Mouse (Mus musculus) limb, embryonic 15.5 days (tissue): ENCODE measurements around the gene Chst14. TPM values are rescaled to one million over a fixed set of nuclear protein-coding genes. Genes with fewer than 3 reads are reported as not detected.

Experiments
- ATAC-seq: fragments of 200-750 bp; cut with Nextera tagmentation; 2 replicates; pipeline ENCODE4 v1.8.0; 2017; ENCODE audit warnings: low read depth, moderate TSS enrichment; ENCODE audit not compliant: insufficient number of reproducible peaks, low FRiP score, low TSS enrichment
- H3K27ac ChIP-seq: fragments of 300-500 bp; sonication (generic); 2 replicates; pipeline ENCODE4 v1.5.1; 2015; ENCODE audit warnings: moderate library complexity, mild to moderate bottlenecking, inconsistent platforms
- H3K27me3 ChIP-seq: fragments of 300-500 bp; sonication (generic); 2 replicates; pipeline ENCODE4 v1.6.1; 2015; ENCODE audit warnings: inconsistent platforms
- H3K36me3 ChIP-seq: fragments of 300-500 bp; sonication (generic); 2 replicates; pipeline ENCODE4 v1.6.1; 2015; ENCODE audit warnings: inconsistent platforms
- H3K4me1 ChIP-seq: fragments of 300-500 bp; sonication (generic); 2 replicates; pipeline ENCODE4 v1.6.1; 2015; ENCODE audit warnings: inconsistent platforms
- H3K4me2 ChIP-seq: fragments of 300-500 bp; sonication (generic); 2 replicates; pipeline ENCODE4 v1.6.1; 2015; ENCODE audit warnings: mild to moderate bottlenecking, inconsistent platforms
- H3K4me3 ChIP-seq: fragments of 300-500 bp; sonication (generic); 2 replicates; pipeline ENCODE4 v1.5.1; 2015; ENCODE audit warnings: mild to moderate bottlenecking, inconsistent platforms
- H3K9ac ChIP-seq: fragments of 300-500 bp; sonication (generic); 2 replicates; pipeline ENCODE4 v1.6.1; 2015; ENCODE audit warnings: inconsistent platforms
- H3K9me3 ChIP-seq: fragments of 300-500 bp; sonication (generic); 2 replicates; pipeline ENCODE4 v1.6.1; 2016; ENCODE audit warnings: inconsistent platforms
- WGBS: fragments of 180-500 bp; shearing (Covaris S2); methylation state at CpG from one replicate; pipeline ENCODE4 v1.1.7; 2015; 5-methylcytosine and 5-hydroxymethylcytosine counted together
- polyA plus RNA-seq: library from polyadenylated mRNA; unstranded; fragments of >200 nt; fragmentation: Nextera tagmentation; extraction: Ambion mirVana; gene quantifications from 2 replicates; pipeline ENCODE4 v1.2.1, GENCODE M21; 2015

Chst14 gene
- polyA plus RNA-seq, 1 experiment from 2014 or later = 47.0 TPM

DNA sequence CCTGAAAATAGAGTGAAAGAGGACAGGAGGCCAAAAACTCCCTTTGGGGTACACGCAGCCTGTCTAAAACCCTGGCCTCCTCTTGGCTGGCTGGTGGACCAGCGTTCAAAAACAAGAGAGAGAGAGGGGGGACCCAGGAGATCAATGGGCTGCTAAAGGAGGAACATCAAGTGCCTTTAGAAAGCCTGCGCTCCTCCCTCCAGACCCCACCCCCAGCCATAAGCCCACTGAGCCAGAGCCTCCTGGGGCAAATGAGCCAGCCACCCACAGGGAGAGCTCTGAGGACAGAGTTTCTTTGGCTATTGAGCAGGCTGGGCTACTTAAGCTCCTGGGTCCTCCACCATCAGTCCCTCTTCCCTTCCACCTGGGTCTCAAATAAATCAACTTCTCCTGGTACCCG is 27.5 kb upstream of the Chst14 start:
- no peak overlapping the region for H3K4me2 ChIP-seq
- no peak overlapping the region for H3K4me3 ChIP-seq
- no peak overlapping the region for H3K9ac ChIP-seq
- WGBS = 10% methylated on average over 4 of the region's 4 CpGs
- no peaks in the 10 kb centered on the region for H3K36me3 ChIP-seq
- H3K27ac ChIP-seq = no peak overlapping the region
- H3K4me1 ChIP-seq = peaks cover 54% of the 10 kb centered on the region
- ATAC-seq = no peak
- H3K27me3 ChIP-seq = peaks cover 69% of the 10 kb centered on the region
- no peaks in the 10 kb centered on the region for H3K9me3 ChIP-seq

DNA sequence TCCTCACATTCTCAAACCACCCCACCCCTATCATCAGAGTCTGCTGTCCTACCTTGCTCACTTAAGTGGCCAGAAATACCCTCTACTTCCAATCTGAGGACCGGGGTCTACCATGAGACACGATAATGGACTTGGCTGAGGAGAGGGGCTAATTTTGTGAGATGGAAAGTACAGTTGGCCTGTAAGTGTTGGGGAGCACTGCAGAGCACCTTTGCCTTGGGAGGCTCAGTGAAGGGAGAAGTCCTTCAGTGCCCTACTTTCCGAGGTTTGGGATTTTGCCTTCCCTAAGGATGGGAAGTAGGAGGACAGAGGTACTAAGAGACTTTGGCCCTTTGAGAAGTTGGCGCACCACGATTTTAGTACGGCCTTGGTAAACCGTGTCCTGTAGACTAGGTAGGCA is 27.0 kb upstream of the Chst14 start:
- H3K9me3 ChIP-seq = no peaks in the 10 kb centered on the region
- ATAC-seq = no peak

DNA sequence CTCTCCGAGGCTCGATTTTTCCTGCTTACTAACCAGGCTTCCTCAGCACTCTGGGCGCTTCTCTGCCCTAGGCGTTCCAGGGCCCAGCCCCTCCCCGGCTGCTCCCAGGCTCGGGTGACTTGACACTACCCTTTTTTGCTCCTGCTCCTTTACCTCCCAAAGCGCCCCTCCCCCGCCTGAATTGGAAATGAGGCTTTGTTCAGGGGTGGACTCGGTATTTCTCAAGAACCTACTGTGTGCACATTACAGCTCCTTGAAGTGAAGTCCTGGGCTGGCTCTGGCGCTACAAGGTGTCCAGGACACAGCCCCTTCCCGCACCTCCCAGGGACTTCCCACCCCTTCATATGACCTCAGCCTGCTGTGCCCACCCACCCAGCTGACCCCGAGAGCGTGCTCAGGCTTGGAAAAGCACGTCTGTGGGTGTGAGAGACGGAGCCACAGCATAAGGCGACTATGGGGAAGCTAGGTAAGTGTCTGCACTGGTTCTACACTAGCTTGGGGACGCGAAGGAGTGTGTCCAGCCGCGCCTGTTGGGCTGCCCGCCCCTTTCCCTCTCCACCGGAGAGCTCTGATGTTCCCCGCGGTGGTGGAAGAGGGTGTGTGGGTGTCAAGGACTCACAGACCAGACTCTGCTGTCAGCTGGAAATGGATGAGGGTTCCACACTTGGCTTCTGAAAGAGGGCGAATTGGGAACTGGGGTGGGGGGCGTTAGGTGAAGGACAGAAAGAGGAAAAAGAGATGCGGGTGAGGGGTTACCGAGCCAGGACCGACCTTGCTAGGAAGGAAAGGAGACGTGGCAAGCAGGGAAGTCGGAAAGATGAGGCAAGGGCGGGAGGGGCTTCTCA is 26.1 kb upstream of the Chst14 start, which contains the start of gene Bahd1:
Gene Bahd1 (plus strand): TSS at position 397 of the 845 bp plus-strand sequence.
- no peak within 1 kb of the TSS for H3K27ac ChIP-seq

More for the DNA sequence above, 27.0 kb upstream of the Chst14 start:
- H3K4me1 ChIP-seq = peaks cover 57% of the 10 kb centered on the region
- no peak overlapping the region for H3K4me3 ChIP-seq
- WGBS = 23% methylated on average over 7 of the region's 7 CpGs
- H3K27ac ChIP-seq = no peak overlapping the region
- no peaks in the 10 kb centered on the region for H3K36me3 ChIP-seq
- no peak overlapping the region for H3K9ac ChIP-seq
- H3K27me3 ChIP-seq = peaks cover 74% of the 10 kb centered on the region
- no peak overlapping the region for H3K4me2 ChIP-seq

DNA sequence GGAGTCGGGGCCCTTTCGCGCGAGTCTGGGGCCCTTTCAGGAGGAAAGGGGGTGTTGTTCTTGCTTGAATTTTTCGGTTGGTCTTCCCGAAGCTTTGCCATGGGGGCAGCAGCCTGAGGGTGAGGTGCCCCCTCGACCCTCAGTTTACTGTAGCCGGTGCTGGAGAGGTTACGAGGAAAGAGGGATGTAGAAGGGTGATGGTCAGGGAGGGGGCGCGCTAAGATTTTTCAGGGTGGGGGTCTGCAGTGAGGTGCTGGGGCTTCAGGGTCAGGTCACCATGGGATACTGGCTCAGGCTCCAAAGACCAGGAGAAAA is 25.5 kb upstream of the Chst14 start:
- Histone ChIP-seq H3K4me2 (peak overlapping the region; percentile 98), H3K27ac (no peak overlapping the region), H3K36me3 (no peaks in the 10 kb centered on the region), H3K9me3 (no peaks in the 10 kb centered on the region), H3K9ac (peak overlapping the region; percentile 23; the same call in 1 of the 2 replicates), H3K4me3 (peak overlapping the region; percentile 91), H3K4me1 (peaks cover 57% of the 10 kb centered on the region), H3K27me3 (peaks cover 61% of the 10 kb centered on the region)
- WGBS = 0% methylated on average over 11 of the region's 11 CpGs
- no peak; the same call in 1 of the 2 replicates for ATAC-seq

More for the DNA sequence above, 26.1 kb upstream of the Chst14 start, which contains the start of gene Bahd1:
- peak within 1 kb of the TSS; percentile 91 for H3K4me3 ChIP-seq
- peaks cover 57% of the 10 kb centered on the region for H3K4me1 ChIP-seq
- peak within 1 kb of the TSS; percentile 98 for H3K4me2 ChIP-seq
- no peaks in the 10 kb centered on the region for H3K36me3 ChIP-seq
- WGBS = 3% methylated on average over 32 of the region's 32 CpGs
- no peak for ATAC-seq
- H3K9ac ChIP-seq = peak within 1 kb of the TSS; percentile 23; the same call in 1 of the 2 replicates
- peaks cover 67% of the 10 kb centered on the region for H3K27me3 ChIP-seq
- no peaks in the 10 kb centered on the region for H3K9me3 ChIP-seq

DNA sequence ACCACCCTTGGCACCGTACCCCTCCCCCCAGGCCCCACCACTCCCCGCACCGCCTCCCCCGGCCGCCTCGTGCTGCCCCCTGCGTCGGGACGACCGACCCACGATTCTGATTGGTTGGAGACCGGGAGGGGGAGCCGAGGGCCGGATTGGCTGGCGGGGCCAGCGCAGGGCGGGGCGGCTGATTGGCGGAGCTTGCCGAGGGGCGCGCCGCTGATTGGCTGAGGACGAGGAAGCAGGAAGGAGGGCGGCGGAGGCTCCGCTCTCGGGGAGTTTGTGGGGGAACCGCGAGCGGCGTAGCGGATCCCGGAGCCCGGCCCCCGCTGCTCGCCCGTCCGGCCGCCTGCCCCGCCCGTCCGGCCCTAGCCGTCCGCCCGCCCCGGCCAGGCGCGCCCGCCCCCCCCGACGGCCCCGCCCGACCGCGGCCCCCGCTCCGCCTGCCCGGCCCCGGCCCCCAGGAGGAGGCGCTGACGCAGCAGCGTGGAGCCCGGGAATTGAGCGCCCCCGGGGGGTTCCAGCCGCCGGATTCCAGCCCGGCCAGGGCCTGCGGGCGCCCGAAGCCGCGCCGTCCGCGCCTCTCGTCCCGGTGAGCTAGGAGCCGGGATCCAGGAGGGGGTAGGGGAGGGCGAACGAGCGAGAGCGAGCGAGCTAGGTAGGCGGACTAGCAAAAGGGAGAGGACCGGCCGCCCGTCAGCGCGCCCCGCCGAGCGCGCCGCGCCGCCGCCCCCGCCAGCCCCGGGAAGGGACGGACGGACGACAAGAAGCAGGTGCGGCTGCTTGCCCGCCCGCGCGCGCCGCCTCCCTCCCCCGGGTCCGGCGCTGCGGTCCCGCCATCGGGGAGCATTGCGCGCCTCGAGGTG is 24.9 kb upstream of the Chst14 start:
- no peaks in the 10 kb centered on the region for H3K36me3 ChIP-seq
- WGBS = under 1% methylated on average over 109 of the region's 120 CpGs
- no peaks in the 10 kb centered on the region for H3K9me3 ChIP-seq
- H3K4me1 ChIP-seq = peaks cover 51% of the 10 kb centered on the region
- peak overlapping the region; percentile 91 for H3K4me3 ChIP-seq
- H3K4me2 ChIP-seq = peak overlapping the region; percentile 98
- H3K27me3 ChIP-seq = peaks cover 55% of the 10 kb centered on the region
- H3K9ac ChIP-seq = peak overlapping the region; percentile 81
- H3K27ac ChIP-seq = peak overlapping the region; percentile 76
- peak; percentile 93 for ATAC-seq

DNA sequence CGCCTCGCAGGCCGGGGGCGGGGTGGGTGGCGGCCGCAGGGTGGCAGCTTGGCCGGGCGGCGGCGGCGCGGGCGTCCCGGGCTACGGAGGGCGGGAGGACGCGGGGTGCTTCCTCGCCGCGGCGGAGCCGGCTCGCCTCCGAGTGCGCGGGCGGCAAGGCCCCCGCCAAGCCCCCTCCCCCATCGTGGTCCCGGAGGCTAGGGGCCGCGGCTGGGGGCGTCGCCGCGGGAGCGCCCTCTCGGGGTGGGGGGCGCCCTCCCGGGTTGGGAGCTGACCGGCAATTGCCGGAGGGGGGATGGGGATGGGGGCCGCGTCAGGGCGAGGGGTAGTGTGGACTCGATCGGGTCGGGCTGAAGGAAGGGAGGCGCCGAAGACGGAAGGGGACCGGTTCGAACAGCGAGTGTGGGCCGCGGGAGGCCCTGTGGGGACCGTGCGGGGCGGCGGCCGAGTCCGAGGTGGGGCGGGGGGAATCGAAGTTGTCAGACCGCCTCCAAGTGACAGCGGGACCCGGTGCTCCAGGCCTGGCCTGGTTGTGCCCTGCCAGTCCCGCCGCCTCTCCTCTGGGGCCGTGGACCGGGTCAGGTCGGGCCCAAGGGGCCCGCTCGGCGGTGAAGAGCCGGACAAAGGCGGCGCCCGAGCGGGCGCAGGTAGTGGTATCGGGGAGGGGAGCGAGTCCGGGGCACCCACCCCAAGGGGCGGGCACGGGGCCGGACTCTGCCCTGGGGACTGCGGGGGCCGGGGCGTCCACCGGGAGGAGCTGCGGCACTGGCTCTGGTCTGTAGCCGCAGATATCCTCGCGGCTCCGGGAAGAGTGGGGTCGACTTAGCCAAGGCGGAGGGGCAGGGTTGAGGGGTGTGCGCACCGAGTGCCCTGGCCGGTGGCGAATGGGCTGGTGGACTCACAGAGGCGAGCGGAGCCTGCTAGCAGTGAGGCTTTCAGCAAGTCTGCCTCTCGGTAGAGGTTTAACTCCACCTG is 24.0 kb upstream of the Chst14 start:
- WGBS = under 1% methylated on average over 93 of the region's 106 CpGs
- H3K36me3 ChIP-seq = no peaks in the 10 kb centered on the region
- H3K4me3 ChIP-seq = peak overlapping the region; percentile 91
- H3K9me3 ChIP-seq = no peaks in the 10 kb centered on the region
- H3K27me3 ChIP-seq = peaks cover 46% of the 10 kb centered on the region
- peaks cover 42% of the 10 kb centered on the region for H3K4me1 ChIP-seq
- H3K9ac ChIP-seq = peak overlapping the region; percentile 81
- H3K27ac ChIP-seq = peak overlapping the region; percentile 76
- ATAC-seq = no peak
- H3K4me2 ChIP-seq = peak overlapping the region; percentile 98

DNA sequence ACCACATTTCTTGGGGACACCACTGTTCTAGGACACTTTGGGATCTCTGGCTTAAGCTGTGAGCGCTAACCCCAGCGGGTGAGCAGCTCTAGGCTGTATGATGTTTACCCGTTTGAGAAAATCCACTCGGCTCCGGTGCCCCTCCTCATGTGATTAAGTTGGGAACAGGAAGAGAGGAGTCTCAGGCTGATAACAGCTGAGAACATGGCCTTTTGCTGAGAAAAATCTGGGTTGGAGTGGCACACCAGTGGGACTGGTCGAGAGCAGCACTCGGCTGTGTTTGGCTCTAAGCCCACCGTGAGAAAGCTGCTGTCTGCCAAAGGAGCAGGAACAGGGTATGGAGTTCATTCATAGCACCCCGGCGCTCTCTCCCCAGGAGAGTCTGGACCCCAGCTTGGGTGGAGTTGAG is 23.0 kb upstream of the Chst14 start:
- Histone ChIP-seq H3K9ac (no peak overlapping the region), H3K4me2 (peak overlapping the region; percentile 98), H3K4me3 (peak overlapping the region; percentile 91), H3K27ac (no peak overlapping the region), H3K27me3 (peaks cover 36% of the 10 kb centered on the region), H3K9me3 (no peaks in the 10 kb centered on the region), H3K36me3 (no peaks in the 10 kb centered on the region), H3K4me1 (peaks cover 32% of the 10 kb centered on the region)
- WGBS = 10% methylated on average over 10 of the region's 10 CpGs
- no peak for ATAC-seq

DNA sequence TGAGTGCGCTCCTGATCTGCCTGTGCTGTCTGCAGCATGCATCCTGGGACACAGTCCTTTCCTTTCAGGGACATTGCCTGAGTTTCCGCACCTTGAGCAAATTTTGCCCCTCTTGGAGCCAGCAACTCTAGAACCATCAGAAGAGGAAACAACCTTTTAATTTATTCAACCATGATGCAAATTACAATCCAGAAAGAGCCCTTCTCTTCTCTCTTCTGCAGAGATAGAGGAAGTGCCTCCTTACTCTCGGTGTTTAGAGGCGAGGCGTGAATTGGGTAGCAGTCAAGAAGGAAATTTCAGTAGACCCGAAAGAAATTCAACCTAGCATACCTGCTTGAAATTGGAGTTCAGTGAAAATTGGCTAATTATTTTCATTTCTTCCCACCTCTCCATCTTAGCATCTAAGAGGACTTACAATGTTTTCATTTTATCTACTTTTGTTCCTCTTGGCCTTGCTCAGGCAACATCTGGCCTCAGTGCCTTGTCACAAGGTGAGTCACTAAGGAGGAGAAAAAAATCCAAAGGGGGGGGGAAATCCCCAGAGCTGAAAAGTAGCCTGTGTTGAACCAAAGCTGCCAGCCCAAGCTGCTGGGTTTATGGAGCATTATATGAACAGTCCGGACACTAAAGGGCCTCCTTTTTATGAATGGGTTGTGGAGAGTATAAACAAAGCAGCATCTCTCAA is 20.7 kb upstream of the Chst14 start:
- Histone ChIP-seq H3K4me1 (peaks cover 24% of the 10 kb centered on the region), H3K4me2 (no peak overlapping the region), H3K27ac (no peak overlapping the region), H3K27me3 (peaks cover 16% of the 10 kb centered on the region), H3K9me3 (no peaks in the 10 kb centered on the region), H3K36me3 (no peaks in the 10 kb centered on the region), H3K9ac (no peak overlapping the region), H3K4me3 (no peak overlapping the region)
- ATAC-seq = no peak
- 78% methylated on average over 7 of the region's 7 CpGs for WGBS

DNA sequence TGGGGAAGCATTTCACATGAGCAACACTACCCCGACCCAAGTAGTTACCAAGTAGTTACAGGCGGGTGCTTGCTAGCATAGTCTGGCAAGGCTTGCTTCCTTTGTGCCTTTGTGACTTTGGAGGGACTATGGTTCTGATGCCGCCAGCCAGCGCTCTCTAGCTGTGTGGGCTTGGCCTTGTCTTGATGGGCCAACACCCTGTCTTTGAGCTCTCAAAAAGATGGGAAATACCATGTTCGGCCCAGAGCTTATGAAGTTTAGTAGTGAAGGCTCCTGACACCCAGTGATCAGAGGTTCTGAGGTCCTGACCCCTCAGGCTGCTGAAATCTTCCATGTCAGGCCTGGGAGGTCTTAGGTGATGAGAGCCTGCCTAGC is 20.2 kb upstream of the Chst14 start:
- Histone ChIP-seq H3K36me3 (no peaks in the 10 kb centered on the region), H3K4me2 (no peak overlapping the region), H3K4me1 (peaks cover 19% of the 10 kb centered on the region), H3K9ac (no peak overlapping the region), H3K27me3 (peaks cover 13% of the 10 kb centered on the region; the same call in 1 of the 2 replicates), H3K4me3 (no peak overlapping the region), H3K27ac (no peak overlapping the region), H3K9me3 (no peaks in the 10 kb centered on the region)
- 82% methylated on average over 5 of the region's 5 CpGs for WGBS
- ATAC-seq = no peak

DNA sequence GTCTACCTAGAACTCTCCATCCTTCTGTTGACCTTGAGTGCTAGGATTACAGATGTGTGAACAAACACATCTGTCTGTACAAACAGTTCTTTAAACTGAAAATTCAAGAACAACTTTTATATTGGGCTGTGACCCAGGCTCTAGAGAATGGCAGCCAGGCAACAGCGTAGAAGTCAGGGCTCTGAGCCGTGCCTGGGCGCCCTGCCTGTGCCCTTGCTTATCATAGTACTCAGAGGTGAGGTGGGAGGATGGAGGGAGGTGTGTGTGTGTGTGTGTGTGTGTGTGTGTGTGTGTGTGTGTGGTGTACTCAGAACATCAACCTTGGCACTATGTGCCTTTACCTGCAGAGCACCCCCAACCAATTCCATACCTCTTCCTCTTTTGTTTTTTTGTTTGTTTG is 18.5 kb upstream of the Chst14 start:
- Histone ChIP-seq H3K27me3 (peaks cover 13% of the 10 kb centered on the region; the same call in 1 of the 2 replicates), H3K4me3 (no peak overlapping the region), H3K4me2 (no peak overlapping the region), H3K9ac (no peak overlapping the region), H3K36me3 (no peaks in the 10 kb centered on the region), H3K9me3 (no peaks in the 10 kb centered on the region), H3K27ac (no peak overlapping the region), H3K4me1 (peaks cover 11% of the 10 kb centered on the region)
- ATAC-seq = no peak
- WGBS = 87% methylated on average over 3 of the region's 3 CpGs

DNA sequence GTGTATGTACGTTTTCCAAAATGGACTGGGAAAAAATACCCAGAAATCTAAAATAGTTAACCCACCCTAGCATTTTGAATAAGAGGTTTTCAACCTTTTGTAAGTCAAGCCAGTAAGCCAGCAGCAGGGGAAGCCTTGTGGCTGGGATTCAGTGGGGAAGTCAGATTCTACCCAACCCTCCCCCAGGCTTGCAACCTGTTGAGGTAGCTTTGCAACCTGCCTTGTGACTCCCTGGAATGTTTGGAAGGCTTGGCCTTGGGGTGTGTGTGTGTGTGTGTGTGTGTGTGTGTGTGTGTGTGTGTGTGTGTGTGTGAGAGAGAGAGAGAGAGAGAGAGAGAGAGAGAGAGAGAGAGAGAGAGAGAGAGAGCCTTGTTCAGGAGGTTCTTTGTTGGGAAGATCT is 17.1 kb upstream of the Chst14 start:
- H3K9ac ChIP-seq = no peak overlapping the region
- H3K4me3 ChIP-seq = no peak overlapping the region
- no peaks in the 10 kb centered on the region for H3K36me3 ChIP-seq
- ATAC-seq = no peak
- no peak overlapping the region for H3K27ac ChIP-seq
- 0 out of 2 replicates have a peak, but pooled peaks cover 2% of the 10 kb centered on the region for H3K27me3 ChIP-seq
- no peak overlapping the region for H3K4me2 ChIP-seq
- H3K4me1 ChIP-seq = peaks cover 13% of the 10 kb centered on the region
- 56% methylated on average over 1 of the region's 1 CpGs for WGBS
- no peaks in the 10 kb centered on the region for H3K9me3 ChIP-seq
